Mouse (Mus musculus) G1E (cell line): ENCODE measurements around the gene Rhoj.

ENCODE experiments used
- CTCF ChIP-seq: IDR thresholded peaks from 2 replicates; pipeline ENCODE4 v1.5.1; 2012; ENCODE audit warnings: low read depth, low read length, inconsistent platforms, mixed read lengths
- GATA1 ChIP-seq: IDR thresholded peaks from 2 replicates; pipeline ENCODE4 v1.6.1; 2012; ENCODE audit warnings: borderline replicate concordance, low read length, inconsistent platforms, mixed read lengths
- GATA2 ChIP-seq: IDR thresholded peaks from 2 replicates; pipeline ENCODE4 v1.6.1; 2012; ENCODE audit warnings: low read depth, low read length, inconsistent platforms, borderline replicate concordance
- POLR2AphosphoS5 ChIP-seq: IDR thresholded peaks from 2 replicates; pipeline ENCODE4 v1.6.1; 2012; ENCODE audit warnings: low read depth, low read length, inconsistent platforms; ENCODE audit not compliant: insufficient replicate concordance
- TAL1 ChIP-seq: conservative IDR thresholded peaks from 2 replicates; pipeline ENCODE4 v1.6.1; 2012; ENCODE audit warnings: low read depth, low read length, inconsistent platforms, mixed read lengths

DNA sequence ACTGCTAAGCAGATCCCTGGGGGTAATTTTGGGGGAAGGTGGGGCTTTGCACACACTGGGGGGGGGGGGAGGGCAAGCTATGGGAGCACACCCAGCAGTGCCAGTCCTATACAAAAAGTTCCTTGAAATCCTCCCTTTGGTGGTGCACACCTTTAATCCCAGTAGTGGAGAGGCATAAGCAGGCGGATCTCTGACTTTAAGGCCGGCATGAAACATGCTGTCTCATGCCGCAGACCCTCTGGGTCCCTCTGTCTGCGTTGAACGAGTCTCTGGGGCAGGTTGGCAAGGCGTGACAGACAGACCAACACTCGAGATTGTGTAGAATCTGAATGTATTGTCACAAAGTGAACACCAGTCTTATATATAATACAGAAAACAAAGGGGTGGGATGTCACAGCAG is 40.4 kb downstream of the Rhoj start:
- no peak for TF ChIP-seq CTCF
- TF ChIP-seq GATA1, result no peak
- no peak for TF ChIP-seq TAL1
- no peak for TF ChIP-seq POLR2AphosphoS5
- no peak for TF ChIP-seq GATA2
